Mouse (Mus musculus) frontal cortex, adult (tissue): ENCODE results near the gene Afdn.
"Not testable (repeated sequence)": the region's sequence is repeated elsewhere in the genome, so short reads cannot be mapped to it uniquely, and the experiment has no call there.

Source experiments
- ATAC-seq: cut with Nextera tagmentation; 2 replicates; pipeline ENCODE4 v1.9.2; 2017; ENCODE audit warnings: mild to moderate bottlenecking, moderate library complexity, mixed read lengths; ENCODE audit not compliant: low TSS enrichment

Afdn gene

DNA sequence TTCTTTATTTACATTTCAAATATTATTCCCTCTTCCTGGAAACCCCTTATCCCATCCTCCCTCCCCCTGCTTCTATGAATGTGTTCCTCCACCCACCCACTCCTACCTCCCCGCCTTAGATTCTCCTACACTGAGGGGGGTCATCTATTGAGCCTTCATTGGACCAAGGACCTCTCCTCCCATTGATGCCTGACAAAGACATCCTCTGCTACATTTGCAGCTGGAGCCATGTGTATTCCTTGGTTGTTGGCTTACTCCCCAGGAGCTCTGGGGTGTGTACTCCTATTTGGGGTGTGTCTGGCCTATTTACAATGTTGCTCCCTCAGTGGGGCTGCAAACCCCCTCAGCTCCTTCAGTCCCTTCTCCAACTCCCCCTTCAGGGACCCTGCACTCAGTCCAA is 109.9 kb downstream of the Afdn start:
- ATAC-seq: no peak

DNA sequence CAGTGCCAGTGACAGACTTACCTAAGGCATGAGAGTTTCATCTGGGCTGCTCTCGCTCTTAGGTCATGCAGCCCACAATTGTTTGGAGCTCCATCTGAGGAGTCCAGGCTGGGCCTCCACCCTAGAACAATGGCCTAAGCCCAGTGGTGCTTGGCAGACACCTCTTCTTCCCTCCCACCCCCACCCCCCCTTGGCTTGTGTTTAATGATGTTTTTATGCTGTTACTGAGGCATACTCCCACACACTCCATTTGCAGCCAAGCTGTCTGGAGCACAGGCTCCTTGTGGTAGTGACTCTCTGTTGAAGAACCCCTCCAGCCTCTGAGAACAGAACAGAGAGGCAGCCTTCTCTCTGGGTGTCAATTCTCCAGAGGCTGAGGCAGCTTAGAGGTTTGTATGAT is 113.9 kb downstream of the Afdn start:
- peak; percentile 91 for ATAC-seq

GRCm38 (mm10) chr17:13877460-13877859 is 117.1 kb downstream of the Afdn start:
- no peak for ATAC-seq

DNA sequence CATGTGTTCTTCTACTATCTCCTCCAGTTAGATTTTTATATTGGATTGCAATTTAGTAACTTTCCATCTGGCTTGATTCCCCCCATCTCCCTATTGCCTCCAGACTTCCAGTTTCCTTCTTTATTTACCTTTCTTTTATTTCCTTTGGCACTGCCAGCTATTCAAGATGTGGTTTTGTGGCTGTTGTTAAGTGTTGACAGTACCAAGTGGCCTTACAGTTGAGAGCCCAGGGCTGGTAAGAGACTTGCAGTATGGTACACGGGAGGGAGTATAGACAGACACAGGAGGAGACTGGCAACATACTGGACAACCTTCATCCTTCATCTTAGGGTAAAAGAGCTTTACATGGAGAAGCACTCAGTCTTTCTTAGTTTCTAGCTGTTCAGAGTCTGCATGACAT is 119.4 kb downstream of the Afdn start:
- ATAC-seq: no peak

- ATAC-seq: no peak
Observed at GRCm38 (mm10) chr17:13883540-13883939, 123.2 kb downstream of the Afdn start.

GRCm38 (mm10) chr17:13889818-13890434 is 129.6 kb downstream of the Afdn start:
- ATAC-seq: no peak

DNA sequence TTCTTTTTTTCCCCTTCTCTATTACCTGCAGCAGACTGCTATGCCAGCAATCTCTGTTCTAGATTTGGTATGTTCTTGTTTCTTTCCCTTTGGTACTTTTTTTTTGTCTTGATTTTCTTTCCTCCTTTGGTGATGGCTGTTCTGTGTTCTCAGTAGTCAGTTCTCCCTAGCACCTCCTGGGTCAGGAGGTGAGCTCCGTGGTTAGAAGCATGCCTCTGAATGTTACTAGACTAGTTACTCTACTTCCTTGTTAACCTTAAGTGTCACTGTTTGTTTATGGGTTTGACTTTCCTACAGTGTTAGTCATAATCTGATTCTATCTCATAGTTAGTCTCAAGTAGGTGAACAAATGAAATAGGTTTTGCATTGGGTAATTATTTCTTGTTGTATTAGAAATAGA is 130.6 kb downstream of the Afdn start:
- ATAC-seq: no peak

DNA sequence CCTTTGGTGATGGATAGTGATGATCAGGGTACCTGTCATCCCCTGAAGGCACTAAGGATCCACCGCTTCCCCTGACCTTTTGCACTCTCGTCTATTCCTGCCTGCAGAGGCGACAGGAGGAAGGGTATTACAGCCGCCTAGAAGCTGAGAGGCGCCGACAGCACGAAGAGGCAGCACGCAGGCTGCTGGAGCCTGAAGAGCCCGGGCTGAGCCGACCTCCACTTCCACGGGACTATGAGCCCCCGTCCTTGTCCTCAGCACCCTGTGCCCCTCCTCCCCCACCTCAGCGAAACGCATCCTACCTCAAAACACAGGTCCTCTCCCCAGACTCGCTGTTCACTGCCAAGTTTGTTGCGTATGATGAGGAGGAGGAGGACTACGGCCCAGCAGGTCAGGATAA is 138.5 kb downstream of the Afdn start:
- ATAC-seq: no peak

- no peak for ATAC-seq
Observed at GRCm38 (mm10) chr17:13899241-13899640, 138.9 kb downstream of the Afdn start.

- no peak for ATAC-seq
Observed at GRCm38 (mm10) chr17:13903793-13904192, 143.5 kb downstream of the Afdn start.

DNA sequence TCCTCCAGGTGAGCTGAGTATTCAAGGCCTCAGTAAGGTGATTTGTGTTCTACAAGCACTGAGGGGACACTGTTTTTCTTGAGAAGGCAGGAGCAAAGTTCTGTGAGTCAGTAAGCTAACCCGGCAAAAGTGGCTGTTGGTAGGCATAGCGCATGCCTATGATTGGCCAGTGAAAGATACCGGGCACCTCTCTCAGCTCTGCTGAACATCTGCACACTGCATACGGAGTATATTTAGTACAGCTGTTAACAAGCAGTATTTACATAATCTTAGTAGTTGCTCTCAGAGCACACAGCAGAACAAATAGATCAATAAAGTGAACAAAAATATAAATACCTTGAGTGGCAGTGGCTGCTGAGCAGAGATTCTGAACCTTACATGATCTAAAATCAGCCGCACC is 146.7 kb downstream of the Afdn start:
- no peak for ATAC-seq

DNA sequence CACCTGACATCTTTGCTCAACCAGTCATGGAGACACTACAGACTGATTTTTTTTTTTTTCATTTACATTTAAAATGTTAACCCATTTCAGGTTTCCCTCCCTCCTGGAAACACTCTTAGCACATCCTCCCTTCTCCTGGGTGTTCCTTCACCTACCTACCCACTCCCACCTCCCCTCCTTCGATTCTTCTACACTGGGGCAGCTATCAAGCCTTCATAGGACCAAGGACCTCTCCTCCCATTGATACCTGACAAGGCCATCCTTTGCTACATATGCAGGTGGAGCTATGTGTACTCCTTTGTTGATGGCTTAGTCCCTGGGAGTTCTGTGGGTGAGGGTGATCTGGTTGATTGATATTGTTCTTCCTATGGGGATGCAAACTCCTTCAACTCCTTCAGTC is 147.3 kb downstream of the Afdn start:
- no peak for ATAC-seq

DNA sequence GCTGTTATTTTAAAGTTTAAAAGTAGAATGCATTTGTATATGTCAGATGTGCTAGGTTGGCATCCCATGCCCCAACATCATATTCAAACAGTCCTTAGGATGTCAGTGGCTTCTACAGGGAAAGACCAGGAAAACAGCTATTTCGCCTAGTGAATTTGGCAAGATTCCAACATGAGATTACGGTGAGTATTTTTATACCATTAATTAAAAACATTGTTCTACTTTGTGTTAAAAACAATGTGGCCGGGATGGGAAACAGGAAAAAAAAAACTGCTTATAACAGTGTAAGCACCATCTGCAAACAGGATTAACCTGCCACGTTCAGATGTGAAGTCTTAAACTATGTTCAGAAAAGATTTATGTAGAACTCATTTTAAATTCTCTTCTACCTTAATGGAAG is 153.6 kb downstream of the Afdn start:
- no peak for ATAC-seq

- ATAC-seq: no peak
Observed at GRCm38 (mm10) chr17:13914531-13914930, 154.2 kb downstream of the Afdn start.

GRCm38 (mm10) chr17:13920771-13921170 is 160.4 kb downstream of the Afdn start:
- ATAC-seq: no peak

GRCm38 (mm10) chr17:13923418-13923817 is 163.1 kb downstream of the Afdn start:
- no peak for ATAC-seq

- 0 out of 2 replicates have a peak, but pooled peaks have one; percentile 46 for ATAC-seq
Observed at GRCm38 (mm10) chr17:13924588-13924987, 164.2 kb downstream of the Afdn start.

DNA sequence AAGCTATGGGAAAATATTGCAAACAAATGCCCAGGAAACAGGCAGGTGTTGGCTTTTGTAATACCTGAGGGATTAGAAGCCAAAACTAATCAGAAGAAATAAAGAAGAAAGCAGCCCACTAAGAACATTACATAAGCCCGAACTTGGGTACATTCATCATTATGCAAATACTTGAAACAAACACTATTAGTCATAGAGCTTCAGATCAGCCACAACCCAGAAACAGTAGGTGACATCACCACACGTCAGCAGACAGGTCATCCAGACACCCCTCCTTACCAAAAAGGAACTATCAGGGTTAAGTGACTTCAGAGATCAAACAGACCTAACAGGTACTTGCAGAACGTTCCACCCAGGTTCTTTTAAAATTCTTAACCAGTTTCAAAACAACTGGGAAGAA is 165.6 kb downstream of the Afdn start:
- no peak; the same call in 1 of the 2 replicates for ATAC-seq

GRCm38 (mm10) chr17:13930421-13930820 is 170.1 kb downstream of the Afdn start:
- no peak for ATAC-seq

DNA sequence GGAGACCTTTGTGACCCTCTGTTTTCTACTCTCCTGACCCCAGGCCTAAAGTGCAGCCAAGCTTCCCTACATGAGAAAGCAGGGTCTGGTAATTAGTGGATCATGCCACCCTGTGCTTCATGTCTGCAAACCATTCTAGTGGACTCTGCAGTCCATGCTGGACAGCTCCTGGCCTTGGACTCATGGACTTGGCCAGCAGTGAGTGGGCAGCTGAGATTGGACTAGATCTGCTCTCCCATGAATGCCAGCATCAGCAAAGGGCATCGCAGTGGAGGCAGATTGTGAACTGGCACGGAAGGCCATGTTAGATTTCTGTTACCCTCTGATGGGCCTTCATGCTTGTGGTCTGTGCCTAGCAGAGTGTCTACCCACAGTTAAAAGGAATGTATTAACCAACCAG is 175.0 kb downstream of the Afdn start:
- not testable (repeated sequence) for ATAC-seq

GRCm38 (mm10) chr17:13937787-13938186 is 177.4 kb downstream of the Afdn start:
- ATAC-seq: no peak

DNA sequence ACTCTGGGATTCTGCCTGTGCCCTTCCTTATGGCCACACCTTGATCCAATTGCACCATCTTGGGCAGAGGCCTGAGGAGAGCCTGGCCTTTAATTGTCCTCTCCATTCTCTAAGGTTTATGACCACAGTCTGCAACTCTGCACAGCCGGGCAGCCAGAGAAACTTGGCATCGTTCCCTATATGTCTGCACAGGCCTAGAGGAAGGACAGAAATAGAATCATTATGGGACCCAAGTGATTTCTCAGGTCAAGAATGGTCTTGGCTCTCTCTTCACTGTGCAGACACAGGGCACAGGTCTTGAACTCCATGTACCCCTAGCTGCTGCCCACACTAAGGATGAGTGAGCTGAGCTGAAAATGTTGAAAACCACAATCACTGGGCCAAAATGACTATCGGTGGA is 178.3 kb downstream of the Afdn start:
- no peak for ATAC-seq

DNA sequence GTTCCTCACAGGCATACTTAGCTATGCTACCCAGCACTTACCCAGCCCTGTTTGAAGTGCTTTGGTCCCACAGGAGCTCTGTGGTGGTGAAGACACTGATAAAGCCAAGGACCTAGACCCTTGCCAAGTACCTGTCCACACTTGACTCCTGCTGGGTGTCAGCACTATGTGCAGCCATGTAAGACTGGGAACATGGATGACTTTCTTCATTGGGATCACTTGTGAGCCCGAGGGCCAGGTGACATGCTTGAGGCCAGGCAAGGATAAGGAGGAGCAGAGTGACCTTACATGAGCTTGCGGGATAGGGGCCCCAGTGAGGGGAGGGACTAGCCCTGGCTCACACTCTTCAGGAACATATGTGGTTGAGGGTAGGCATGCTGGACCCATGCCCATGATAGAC is 178.9 kb downstream of the Afdn start:
- ATAC-seq: not testable (repeated sequence)

GRCm38 (mm10) chr17:13940487-13940886 is 180.1 kb downstream of the Afdn start:
- ATAC-seq: no peak
